Mouse (Mus musculus): Measurements from ENCODE around the gene Nacc1.

DNA sequence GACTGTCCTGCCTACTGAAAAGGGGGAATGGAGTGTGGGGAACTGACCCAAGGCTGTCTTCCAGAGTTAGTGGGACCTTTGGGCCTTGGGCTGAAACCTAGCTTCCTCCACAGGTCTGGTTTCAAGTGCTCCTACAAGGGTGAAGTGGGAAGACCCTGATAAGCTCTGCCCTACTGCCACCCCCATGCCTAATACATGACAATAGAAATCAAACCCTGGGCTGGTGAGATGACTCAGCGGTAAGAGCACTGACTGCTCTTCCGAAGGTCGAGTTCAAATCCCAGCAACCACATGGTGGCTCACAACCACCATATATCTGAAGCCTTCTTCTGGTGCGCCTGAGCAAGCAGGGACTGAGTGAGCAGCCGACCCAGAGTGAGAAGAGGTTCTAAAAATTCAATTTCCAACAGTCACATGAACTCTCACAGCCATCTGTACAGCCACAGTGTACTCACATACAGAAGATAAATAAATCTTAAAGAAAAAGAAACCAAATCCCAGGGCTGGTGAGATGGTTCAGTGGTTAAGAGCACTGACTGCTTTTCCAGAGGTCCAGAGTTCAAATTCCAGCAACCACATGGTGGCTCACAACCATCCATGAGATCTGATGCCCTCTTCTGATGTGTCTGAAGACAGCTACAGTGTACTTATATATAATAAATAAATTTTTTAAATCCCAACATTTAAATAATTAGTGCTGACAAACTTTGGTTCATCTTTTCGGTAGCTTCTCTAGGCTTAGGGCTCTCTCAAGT lies 18.8 kb downstream of the Nacc1 start:
- no peak for TF ChIP-seq GATA1 (IDR thresholded peaks at IDR 0.05; ENCODE audit: low read length)
- no peak for TF ChIP-seq TAL1 (IDR thresholded peaks at IDR 0.05; ENCODE audit: low read length)
